Mouse (Mus musculus): Measurements from ENCODE around the gene Upf2. TPM values are rescaled to one million over a fixed set of nuclear protein-coding genes. Genes with fewer than 3 reads are reported as not detected.

Upf2 gene
- polyA plus RNA-seq, 1 experiment from 2014 or later = 5.2 TPM

GRCm38 (mm10) chr2:6074891-6075529 lies 123.7 kb downstream of the Upf2 start:
- H3K4me3 ChIP-seq (ENCODE audit: low read depth, low read length) = no peak overlapping the region
- H3K9ac ChIP-seq (ENCODE audit: low read depth, low read length) = no peak overlapping the region
- no peak overlapping the region for H3K27ac ChIP-seq (ENCODE audit: low read depth, low read length)
- no peak overlapping the region for H3K4me2 ChIP-seq (replicated peaks; ENCODE audit: low read depth)
- WGBS = 50% methylated on average over 10 of the region's 10 CpGs
- no peaks in the 10 kb centered on the region for H3K27me3 ChIP-seq (replicated peaks; ENCODE audit: control insufficient read depth, insufficient read depth, low read length)
- no peak for TF ChIP-seq CTCF (IDR thresholded peaks at IDR 0.05; ENCODE audit: low read depth)
- ATAC-seq = no peak
- peaks cover 11% of the 10 kb centered on the region; the same call in 1 of the 2 replicates for H3K4me1 ChIP-seq (replicated peaks; ENCODE audit: control insufficient read depth, insufficient read depth, low read length)
- H3K36me3 ChIP-seq (ENCODE audit: control insufficient read depth, insufficient read depth) = no peaks in the 10 kb centered on the region
- H3K9me3 ChIP-seq (ENCODE audit: control insufficient read depth) = no peaks in the 10 kb centered on the region

DNA sequence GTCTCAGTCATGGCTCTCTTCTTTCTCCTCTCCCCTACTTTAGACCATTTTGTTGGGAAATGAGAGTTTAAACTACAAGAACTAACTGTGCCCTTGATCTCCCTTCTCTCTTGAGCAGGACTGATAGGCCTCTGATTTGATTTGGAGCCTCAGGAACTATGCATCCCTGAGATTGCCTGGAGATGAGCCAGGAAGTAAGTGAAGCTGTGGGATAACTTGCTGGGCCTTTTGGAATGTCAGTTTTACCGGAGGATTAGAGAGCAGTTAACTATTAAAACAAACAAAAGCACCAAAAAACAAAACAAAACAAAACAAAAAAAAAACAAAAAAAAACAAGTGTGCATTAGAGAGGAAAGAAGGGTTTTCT lies 124.2 kb downstream of the Upf2 start:
- no peak for TF ChIP-seq CTCF (IDR thresholded peaks at IDR 0.05; ENCODE audit: low read depth)
- H3K9ac ChIP-seq (ENCODE audit: low read depth, low read length) = no peak overlapping the region
- 44% methylated on average over 1 of the region's 1 CpGs for WGBS

DNA sequence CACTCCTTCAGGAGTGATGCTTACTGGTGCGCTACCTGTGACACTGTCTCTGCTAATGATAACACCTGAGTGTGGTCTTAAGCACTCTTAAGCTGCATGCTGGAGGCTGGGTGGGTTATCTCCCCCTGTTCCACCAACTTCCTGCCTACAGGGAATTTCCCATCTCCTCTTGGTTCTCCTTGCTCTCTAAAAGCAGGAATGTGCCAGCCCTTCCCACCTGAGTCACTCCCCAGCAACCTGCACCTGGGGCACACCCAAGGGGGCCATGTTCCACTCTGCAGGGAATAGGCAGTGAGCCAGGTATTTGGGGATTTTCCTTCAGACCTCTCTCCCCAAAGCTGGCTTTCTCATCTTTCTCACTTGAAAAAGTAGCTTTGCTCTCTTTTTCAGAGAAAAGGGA lies 128.8 kb downstream of the Upf2 start:
- ATAC-seq = no peak
- H3K4me2 ChIP-seq (replicated peaks; ENCODE audit: low read depth) = no peak overlapping the region
- no peak overlapping the region for H3K9ac ChIP-seq (ENCODE audit: low read depth, low read length)
- no peak for TF ChIP-seq CTCF (IDR thresholded peaks at IDR 0.05; ENCODE audit: low read depth)
- no peak overlapping the region for H3K4me3 ChIP-seq (ENCODE audit: low read depth, low read length)
- H3K27ac ChIP-seq (ENCODE audit: low read depth, low read length) = no peak overlapping the region
- 0 out of 2 replicates have a peak, but pooled peaks cover 5% of the 10 kb centered on the region for H3K4me1 ChIP-seq (replicated peaks; ENCODE audit: control insufficient read depth, insufficient read depth, low read length)
- no peaks in the 10 kb centered on the region for H3K27me3 ChIP-seq (replicated peaks; ENCODE audit: control insufficient read depth, insufficient read depth, low read length)
- no peaks in the 10 kb centered on the region for H3K36me3 ChIP-seq (ENCODE audit: control insufficient read depth, insufficient read depth)
- WGBS = 93% methylated on average over 1 of the region's 1 CpGs
- H3K9me3 ChIP-seq (ENCODE audit: control insufficient read depth) = no peaks in the 10 kb centered on the region

More for the DNA sequence above, 124.2 kb downstream of the Upf2 start:
- ATAC-seq = no peak
- Histone ChIP-seq H3K9me3 (ENCODE audit: control insufficient read depth) (no peaks in the 10 kb centered on the region), H3K4me1 (replicated peaks; ENCODE audit: control insufficient read depth, insufficient read depth, low read length) (peaks cover 11% of the 10 kb centered on the region; the same call in 1 of the 2 replicates), H3K4me3 (ENCODE audit: low read depth, low read length) (no peak overlapping the region), H3K4me2 (replicated peaks; ENCODE audit: low read depth) (no peak overlapping the region), H3K27me3 (replicated peaks; ENCODE audit: control insufficient read depth, insufficient read depth, low read length) (no peaks in the 10 kb centered on the region), H3K36me3 (ENCODE audit: control insufficient read depth, insufficient read depth) (no peaks in the 10 kb centered on the region), H3K27ac (ENCODE audit: low read depth, low read length) (no peak overlapping the region)

GRCm38 (mm10) chr2:6081108-6081507 lies 129.8 kb downstream of the Upf2 start:
- no peaks in the 10 kb centered on the region for H3K27me3 ChIP-seq (replicated peaks; ENCODE audit: control insufficient read depth, insufficient read depth, low read length)
- peak; percentile 72 for ATAC-seq
- no peak for TF ChIP-seq CTCF (IDR thresholded peaks at IDR 0.05; ENCODE audit: low read depth)
- peak overlapping the region; percentile 21; the same call in 1 of the 2 replicates for H3K27ac ChIP-seq (ENCODE audit: low read depth, low read length)
- peak overlapping the region; percentile 40 for H3K4me2 ChIP-seq (replicated peaks; ENCODE audit: low read depth)
- H3K4me1 ChIP-seq (replicated peaks; ENCODE audit: control insufficient read depth, insufficient read depth, low read length) = 0 out of 2 replicates have a peak, but pooled peaks cover 5% of the 10 kb centered on the region
- no peak overlapping the region for H3K4me3 ChIP-seq (ENCODE audit: low read depth, low read length)
- no peaks in the 10 kb centered on the region for H3K36me3 ChIP-seq (ENCODE audit: control insufficient read depth, insufficient read depth)
- 15% methylated on average over 8 of the region's 8 CpGs for WGBS
- H3K9me3 ChIP-seq (ENCODE audit: control insufficient read depth) = no peaks in the 10 kb centered on the region
- H3K9ac ChIP-seq (ENCODE audit: low read depth, low read length) = no peak overlapping the region

- no peak for ATAC-seq
- Histone ChIP-seq H3K4me3 (ENCODE audit: low read depth, low read length) (no peak overlapping the region), H3K36me3 (ENCODE audit: control insufficient read depth, insufficient read depth) (no peaks in the 10 kb centered on the region), H3K9me3 (ENCODE audit: control insufficient read depth) (no peaks in the 10 kb centered on the region), H3K9ac (ENCODE audit: low read depth, low read length) (no peak overlapping the region), H3K4me1 (replicated peaks; ENCODE audit: control insufficient read depth, insufficient read depth, low read length) (0 out of 2 replicates have a peak, but pooled peaks cover 5% of the 10 kb centered on the region), H3K4me2 (replicated peaks; ENCODE audit: low read depth) (no peak overlapping the region), H3K27ac (ENCODE audit: low read depth, low read length) (no peak overlapping the region), H3K27me3 (replicated peaks; ENCODE audit: control insufficient read depth, insufficient read depth, low read length) (no peaks in the 10 kb centered on the region)
- WGBS = 80% methylated on average over 6 of the region's 6 CpGs
- no peak for TF ChIP-seq CTCF (IDR thresholded peaks at IDR 0.05; ENCODE audit: low read depth)
These were observed 131.3 kb downstream of the Upf2 start for GRCm38 (mm10) chr2:6082615-6083014.

GRCm38 (mm10) chr2:6083696-6084095 lies 132.4 kb downstream of the Upf2 start:
- Histone ChIP-seq H3K36me3 (ENCODE audit: control insufficient read depth, insufficient read depth) (no peaks in the 10 kb centered on the region), H3K4me1 (replicated peaks; ENCODE audit: control insufficient read depth, insufficient read depth, low read length) (0 out of 2 replicates have a peak, but pooled peaks cover 5% of the 10 kb centered on the region), H3K9ac (ENCODE audit: low read depth, low read length) (no peak overlapping the region), H3K9me3 (ENCODE audit: control insufficient read depth) (no peaks in the 10 kb centered on the region), H3K4me3 (ENCODE audit: low read depth, low read length) (no peak overlapping the region), H3K4me2 (replicated peaks; ENCODE audit: low read depth) (no peak overlapping the region), H3K27ac (ENCODE audit: low read depth, low read length) (no peak overlapping the region), H3K27me3 (replicated peaks; ENCODE audit: control insufficient read depth, insufficient read depth, low read length) (no peaks in the 10 kb centered on the region)
- TF ChIP-seq CTCF (IDR thresholded peaks at IDR 0.05; ENCODE audit: low read depth) = no peak
- WGBS = 80% methylated on average over 1 of the region's 1 CpGs
- peak; percentile 35; the same call in 1 of the 2 replicates for ATAC-seq
